Mouse (Mus musculus): ENCODE data around the gene 1600002K03Rik. TPM values are rescaled to one million over a fixed set of nuclear protein-coding genes. Genes with fewer than 3 reads are reported as not detected.

1600002K03Rik gene
- polyA plus RNA-seq, 1 experiment from 2014 or later, result 15.3 TPM

DNA sequence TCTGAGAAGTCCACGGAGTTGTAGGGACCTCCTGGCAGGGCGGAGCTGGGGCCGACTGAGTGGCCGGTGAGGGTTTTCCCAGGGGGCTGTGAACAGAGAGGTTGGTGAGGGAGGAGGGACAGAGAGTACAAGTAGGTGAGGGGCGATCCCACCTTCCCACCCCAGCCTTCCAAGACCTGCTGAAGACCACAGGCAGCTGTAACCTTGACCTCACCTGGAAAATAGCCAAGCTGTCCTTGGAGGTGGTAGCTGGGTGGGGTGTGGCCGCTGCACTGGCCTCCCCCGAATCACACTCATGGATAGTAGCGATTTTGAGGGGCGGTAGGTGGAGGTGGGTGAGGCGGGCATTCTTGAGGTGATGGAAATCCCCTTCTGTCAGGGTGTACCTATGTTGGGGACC is 37.6 kb upstream of the 1600002K03Rik start:
- Histone ChIP-seq H3K4me3 (ENCODE audit: low read length) (no peak overlapping the region), H3K9ac (replicated peaks; ENCODE audit: low read length) (no peak overlapping the region), H3K9me3 (ENCODE audit: low read length) (no peaks in the 10 kb centered on the region), H3K27ac (ENCODE audit: low read length) (no peak overlapping the region), H3K4me2 (replicated peaks; ENCODE audit: low read depth, low read length) (no peak overlapping the region), H3K4me1 (ENCODE audit: insufficient read depth, low read length) (peaks cover 47% of the 10 kb centered on the region), H3K27me3 (ENCODE audit: insufficient read depth, low read length) (peaks cover 20% of the 10 kb centered on the region), H3K36me3 (ENCODE audit: insufficient read depth, low read length) (peaks cover 35% of the 10 kb centered on the region)
- 78% methylated on average over 10 of the region's 10 CpGs for WGBS
- no peak for ATAC-seq (ENCODE audit: low FRiP score, low TSS enrichment)

GRCm38 (mm10) chr10:80135641-80136040 is 37.1 kb upstream of the 1600002K03Rik start:
- WGBS, result 100% methylated on average over 1 of the region's 1 CpGs
- Histone ChIP-seq H3K4me2 (replicated peaks; ENCODE audit: low read depth, low read length) (no peak overlapping the region), H3K4me1 (ENCODE audit: insufficient read depth, low read length) (peaks cover 43% of the 10 kb centered on the region), H3K27me3 (ENCODE audit: insufficient read depth, low read length) (peaks cover 20% of the 10 kb centered on the region), H3K27ac (ENCODE audit: low read length) (no peak overlapping the region), H3K9ac (replicated peaks; ENCODE audit: low read length) (no peak overlapping the region), H3K4me3 (ENCODE audit: low read length) (no peak overlapping the region), H3K36me3 (ENCODE audit: insufficient read depth, low read length) (peaks cover 31% of the 10 kb centered on the region), H3K9me3 (ENCODE audit: low read length) (no peaks in the 10 kb centered on the region)
- ATAC-seq (ENCODE audit: low FRiP score, low TSS enrichment), result no peak

- peak overlapping the region; percentile 64 for H3K9ac ChIP-seq (replicated peaks; ENCODE audit: low read length)
- H3K4me3 ChIP-seq (ENCODE audit: low read length), result peak overlapping the region; percentile 80
- H3K4me2 ChIP-seq (replicated peaks; ENCODE audit: low read depth, low read length), result peak overlapping the region; percentile 99
- H3K9me3 ChIP-seq (ENCODE audit: low read length), result no peaks in the 10 kb centered on the region
- 17% methylated on average over 41 of the region's 49 CpGs for WGBS
- H3K4me1 ChIP-seq (ENCODE audit: insufficient read depth, low read length), result peaks cover 40% of the 10 kb centered on the region
- peaks cover 20% of the 10 kb centered on the region for H3K27me3 ChIP-seq (ENCODE audit: insufficient read depth, low read length)
- peaks cover 24% of the 10 kb centered on the region for H3K36me3 ChIP-seq (ENCODE audit: insufficient read depth, low read length)
- H3K27ac ChIP-seq (ENCODE audit: low read length), result no peak overlapping the region
- no peak for ATAC-seq (ENCODE audit: low FRiP score, low TSS enrichment)
Measured at GRCm38 (mm10) chr10:80136179-80136951, 36.4 kb upstream of the 1600002K03Rik start.

- Histone ChIP-seq H3K9ac (replicated peaks; ENCODE audit: low read length) (peak overlapping the region; percentile 64), H3K4me2 (replicated peaks; ENCODE audit: low read depth, low read length) (peak overlapping the region; percentile 99), H3K9me3 (ENCODE audit: low read length) (no peaks in the 10 kb centered on the region), H3K27me3 (ENCODE audit: insufficient read depth, low read length) (peaks cover 20% of the 10 kb centered on the region), H3K4me3 (ENCODE audit: low read length) (peak overlapping the region; percentile 80), H3K36me3 (ENCODE audit: insufficient read depth, low read length) (peaks cover 18% of the 10 kb centered on the region), H3K4me1 (ENCODE audit: insufficient read depth, low read length) (peaks cover 39% of the 10 kb centered on the region), H3K27ac (ENCODE audit: low read length) (peak overlapping the region; percentile 35)
- no peak for ATAC-seq (ENCODE audit: low FRiP score, low TSS enrichment)
- 2% methylated on average over 29 of the region's 29 CpGs for whole genome bisulfite sequencing
Measured at GRCm38 (mm10) chr10:80136952-80137625, 35.7 kb upstream of the 1600002K03Rik start.

DNA sequence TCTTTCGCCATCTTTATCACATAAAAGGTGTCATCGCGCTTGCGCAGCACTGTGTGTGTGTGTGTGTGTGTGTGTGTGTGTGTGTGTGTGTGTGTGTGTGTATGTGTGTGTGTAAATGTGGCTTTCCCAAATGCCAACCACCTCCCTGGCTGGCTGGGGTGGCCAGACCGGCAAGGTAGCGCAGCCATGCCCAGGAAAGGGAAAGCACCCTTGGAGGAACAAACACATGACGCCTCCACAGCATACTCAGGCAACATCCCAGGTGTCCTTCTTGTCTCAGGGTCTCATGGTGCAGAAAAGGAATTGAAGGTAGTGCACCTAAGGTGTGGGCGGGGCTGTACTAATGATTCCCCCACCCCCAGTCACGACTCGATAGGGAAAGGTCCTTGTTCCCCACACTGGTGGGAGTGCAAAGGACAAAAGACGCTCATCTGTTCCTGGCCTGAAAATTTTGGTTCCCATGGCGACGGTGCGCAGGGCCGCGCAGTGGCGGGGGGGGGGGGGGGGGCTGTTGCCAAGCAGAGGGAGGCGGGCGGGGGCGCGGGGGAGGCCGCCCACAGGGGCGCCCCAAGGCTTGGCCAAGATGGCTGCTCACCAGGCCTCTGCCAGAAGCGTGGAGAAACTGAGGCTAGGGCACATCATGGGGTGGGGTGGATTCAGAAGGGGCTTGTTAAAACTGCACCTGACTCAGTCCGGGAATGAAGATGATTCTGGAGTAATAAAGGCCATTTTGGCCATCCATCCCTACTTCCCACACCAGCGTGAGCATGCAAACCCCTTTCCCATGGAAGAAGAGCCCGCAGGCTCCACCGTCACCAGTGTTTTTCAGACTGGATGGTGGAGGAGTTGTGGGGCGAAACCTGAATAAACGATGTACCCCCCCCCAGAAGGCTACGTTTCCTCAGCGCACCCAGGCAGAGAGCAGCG is 34.9 kb upstream of the 1600002K03Rik start:
- Histone ChIP-seq H3K36me3 (ENCODE audit: insufficient read depth, low read length) (peaks cover 11% of the 10 kb centered on the region; the same call in 1 of the 2 replicates), H3K4me3 (ENCODE audit: low read length) (peak overlapping the region; percentile 80), H3K27ac (ENCODE audit: low read length) (peak overlapping the region; percentile 35), H3K27me3 (ENCODE audit: insufficient read depth, low read length) (peaks cover 20% of the 10 kb centered on the region), H3K4me2 (replicated peaks; ENCODE audit: low read depth, low read length) (peak overlapping the region; percentile 99), H3K9ac (replicated peaks; ENCODE audit: low read length) (peak overlapping the region; percentile 89), H3K9me3 (ENCODE audit: low read length) (no peaks in the 10 kb centered on the region), H3K4me1 (ENCODE audit: insufficient read depth, low read length) (peaks cover 41% of the 10 kb centered on the region)
- 3% methylated on average over 22 of the region's 33 CpGs for WGBS
- ATAC-seq (ENCODE audit: low FRiP score, low TSS enrichment), result no peak

DNA sequence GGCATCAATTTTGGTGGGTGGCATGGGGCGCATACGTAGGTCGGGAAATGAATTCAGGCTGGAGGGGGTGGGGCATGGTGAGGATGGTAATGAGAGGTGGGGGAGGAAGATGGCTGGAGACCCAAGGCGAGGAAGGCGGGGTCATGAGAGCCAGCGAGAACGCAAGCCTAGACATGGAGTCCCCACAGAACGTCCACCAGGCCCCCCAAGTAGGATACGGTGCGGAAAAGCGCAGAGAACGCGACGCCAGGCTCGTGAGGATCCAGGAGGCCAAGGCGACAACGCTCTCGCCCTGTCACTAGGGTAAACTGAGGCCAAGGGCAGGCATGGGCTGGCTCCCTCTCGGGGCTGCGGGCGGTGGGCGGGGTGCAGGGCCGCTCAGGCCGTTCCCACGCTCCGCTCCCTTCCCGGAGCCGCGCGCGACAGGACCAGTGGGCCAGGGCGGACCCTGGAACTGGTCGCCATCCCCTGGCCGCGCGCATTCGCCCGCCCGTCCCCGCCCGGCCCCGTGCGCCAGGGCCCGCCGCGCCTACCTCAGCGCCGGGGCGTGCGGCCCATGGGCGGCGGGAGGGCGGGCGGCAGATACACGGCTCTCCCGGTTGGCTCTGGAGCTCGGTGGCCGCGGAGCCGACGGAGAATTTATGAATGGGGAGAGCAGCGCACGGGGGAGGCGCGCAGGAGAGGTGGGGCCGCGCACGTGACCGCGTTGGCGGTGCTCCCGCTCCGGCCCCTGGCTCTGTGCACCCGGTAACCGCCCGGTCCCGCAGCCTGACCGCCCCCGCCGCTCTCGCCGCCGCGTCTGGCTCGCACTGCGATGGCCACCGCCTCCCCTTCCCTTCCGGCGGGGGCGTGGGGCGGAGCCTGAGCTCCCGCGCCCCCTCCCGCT is 33.9 kb upstream of the 1600002K03Rik start, which contains the start of gene Atp5d:
Gene Atp5d (plus strand): TSS at position 80 of the 886 bp plus-strand sequence.
- Histone ChIP-seq H3K9ac (replicated peaks; ENCODE audit: low read length) (peak within 1 kb of the TSS; percentile 89), H3K4me1 (ENCODE audit: insufficient read depth, low read length) (peaks cover 49% of the 10 kb centered on the region), H3K4me2 (replicated peaks; ENCODE audit: low read depth, low read length) (peak within 1 kb of the TSS; percentile 99), H3K9me3 (ENCODE audit: low read length) (no peaks in the 10 kb centered on the region), H3K36me3 (ENCODE audit: insufficient read depth, low read length) (peaks cover 13% of the 10 kb centered on the region; the same call in 1 of the 2 replicates), H3K4me3 (ENCODE audit: low read length) (peak within 1 kb of the TSS; percentile 80), H3K27me3 (ENCODE audit: insufficient read depth, low read length) (peaks cover 20% of the 10 kb centered on the region), H3K27ac (ENCODE audit: low read length) (peak within 1 kb of the TSS; percentile 79)
- under 1% methylated on average over 59 of the region's 94 CpGs for WGBS
- ATAC-seq (ENCODE audit: low FRiP score, low TSS enrichment), result 0 out of 2 replicates have a peak, but pooled peaks have one; percentile 5

GRCm38 (mm10) chr10:80139439-80139775 is 33.3 kb upstream of the 1600002K03Rik start:
- WGBS, result under 1% methylated on average over 9 of the region's 10 CpGs
- Histone ChIP-seq H3K9ac (replicated peaks; ENCODE audit: low read length) (peak overlapping the region; percentile 89), H3K9me3 (ENCODE audit: low read length) (no peaks in the 10 kb centered on the region), H3K4me2 (replicated peaks; ENCODE audit: low read depth, low read length) (peak overlapping the region; percentile 99), H3K27ac (ENCODE audit: low read length) (peak overlapping the region; percentile 79), H3K27me3 (ENCODE audit: insufficient read depth, low read length) (peaks cover 20% of the 10 kb centered on the region), H3K4me1 (ENCODE audit: insufficient read depth, low read length) (peaks cover 49% of the 10 kb centered on the region), H3K36me3 (ENCODE audit: insufficient read depth, low read length) (peaks cover 16% of the 10 kb centered on the region), H3K4me3 (ENCODE audit: low read length) (peak overlapping the region; percentile 80)
- no peak for ATAC-seq (ENCODE audit: low FRiP score, low TSS enrichment)

DNA sequence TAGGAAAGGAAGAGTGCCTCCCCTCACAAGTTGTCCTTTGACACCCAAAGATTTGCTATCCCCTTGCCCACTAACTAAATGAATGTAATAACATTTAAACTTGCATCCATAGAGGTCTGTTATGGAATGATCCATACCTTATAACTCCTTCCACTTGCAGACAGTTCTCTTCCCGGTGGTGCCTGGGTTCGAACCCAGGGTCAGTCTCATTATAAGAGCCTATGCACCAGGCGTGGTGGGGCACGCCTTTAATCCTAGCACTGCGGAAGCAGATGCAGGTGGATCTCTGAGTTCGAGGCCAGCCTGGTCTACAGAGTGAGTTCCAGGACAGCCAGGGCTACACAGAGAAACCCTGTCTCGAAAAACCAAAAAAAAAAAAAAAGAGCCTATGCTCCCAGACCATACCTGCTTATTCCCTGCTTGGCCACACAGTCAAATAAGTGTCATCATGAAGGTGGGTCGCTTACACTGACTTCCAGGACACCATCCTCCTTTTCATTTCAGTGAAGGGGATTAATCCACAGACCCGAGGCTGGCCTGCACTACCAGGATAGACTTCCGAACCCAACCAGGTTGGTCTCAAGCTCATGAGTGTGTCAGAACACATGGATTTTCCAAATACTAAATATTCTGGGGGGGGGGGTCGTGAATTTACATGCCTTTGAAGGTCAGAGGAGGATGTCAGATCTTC is 32.6 kb upstream of the 1600002K03Rik start:
- H3K4me3 ChIP-seq (ENCODE audit: low read length), result no peak overlapping the region; the same call in 1 of the 2 replicates
- no peak overlapping the region for H3K27ac ChIP-seq (ENCODE audit: low read length)
- H3K9ac ChIP-seq (replicated peaks; ENCODE audit: low read length), result no peak overlapping the region
- ATAC-seq (ENCODE audit: low FRiP score, low TSS enrichment), result no peak
- peaks cover 49% of the 10 kb centered on the region for H3K4me1 ChIP-seq (ENCODE audit: insufficient read depth, low read length)
- 74% methylated on average over 11 of the region's 11 CpGs for WGBS
- H3K36me3 ChIP-seq (ENCODE audit: insufficient read depth, low read length), result peaks cover 23% of the 10 kb centered on the region
- no peak overlapping the region for H3K4me2 ChIP-seq (replicated peaks; ENCODE audit: low read depth, low read length)
- no peaks in the 10 kb centered on the region for H3K9me3 ChIP-seq (ENCODE audit: low read length)
- H3K27me3 ChIP-seq (ENCODE audit: insufficient read depth, low read length), result peaks cover 20% of the 10 kb centered on the region
